Mouse (Mus musculus): ENCODE measurements at regions not wholly inside any gene's neighbourhood (a gene's known extent, or its start where the extent isn't known, plus 50 kb on each side); places are given as distances from the start of the nearest gene placed in this dataset.

- TF ChIP-seq CTCF (IDR thresholded peaks at IDR 0.05; ENCODE audit: control insufficient read depth, insufficient read depth, low read length) (no peak), POLR2A (IDR thresholded peaks at IDR 0.05; ENCODE audit: borderline replicate concordance, control insufficient read depth, low read depth, low read length) (no peak)
These were observed 112.9 kb upstream of the Sall1 start for GRCm38 (mm10) chr8:89156909-89157308.

Measured in bone marrow, adult 2 months (tissue).